Mouse (Mus musculus) megakaryocyte, embryonic 14.5 days (primary cell): ENCODE measurements at regions not wholly inside any gene's neighbourhood (a gene's known extent, or its start where the extent isn't known, plus 50 kb on each side); places are given as distances from the start of the nearest gene placed in this dataset.

Experiments used
- FLI1 ChIP-seq: IDR thresholded peaks from 2 replicates; pipeline ENCODE4 v1.6.1; 2012; ENCODE audit warnings: low read length, inconsistent platforms, mixed read lengths
- GATA1 ChIP-seq: IDR thresholded peaks from 3 replicates; pipeline ENCODE4 v1.6.1; 2012; ENCODE audit warnings: mixed read lengths, low read length, inconsistent platforms, borderline replicate concordance

- TF ChIP-seq GATA1 = no peak
- no peak for TF ChIP-seq FLI1
These were observed 97.7 kb upstream of the Sall1 start for GRCm38 (mm10) chr8:89141529-89142235.
